Mouse (Mus musculus) hematopoietic stem cell, adult 5-6 weeks (primary cell): ENCODE results near the gene Man2a1. TPM values are rescaled to one million over a fixed set of nuclear protein-coding genes. Genes with fewer than 3 reads are reported as not detected.

Experiments used
- ATAC-seq, 2 experiments: fragments of 125-278 bp in 1 of 2; replicated peaks in 1 of 2; 2 replicates each; pipeline ENCODE4 v1.8.0; 2016 to 2017; ENCODE audit warnings: inconsistent platforms in 2 of 2, mild to moderate bottlenecking in 2 of 2, moderate number of reproducible peaks in 2 of 2, low read depth in 1 of 2, moderate TSS enrichment in 1 of 2; ENCODE audit not compliant: low FRiP score in 2 of 2, poor library complexity in 2 of 2, severe bottlenecking in 2 of 2, insufficient read depth in 1 of 2, low TSS enrichment in 1 of 2
- total RNA-seq: library from RNA; stranded (forward); fragments of 172-1452, 232-1000 nt; gene quantifications from 2 replicates; pipeline ENCODE4 v1.2.3, GENCODE M21; 2017

Man2a1 gene
- total RNA-seq, 1 experiment from 2014 or later: 18.6 TPM

DNA sequence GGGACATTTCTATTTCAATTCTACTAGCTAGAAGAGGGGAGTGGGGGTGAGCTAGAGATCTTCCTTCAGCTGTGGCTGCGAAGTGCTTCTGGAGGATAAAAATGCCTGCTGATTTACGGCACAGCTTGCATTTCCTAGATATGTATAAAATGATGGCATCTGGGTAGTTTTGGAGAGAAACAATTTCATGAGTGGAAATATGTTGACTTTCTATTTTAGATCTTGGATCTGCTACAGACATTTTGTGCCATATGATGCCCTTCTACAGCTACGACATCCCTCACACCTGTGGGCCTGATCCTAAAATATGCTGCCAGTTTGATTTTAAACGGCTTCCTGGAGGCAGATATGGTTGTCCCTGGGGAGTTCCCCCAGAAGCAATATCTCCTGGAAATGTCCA is 66.0 kb downstream of the Man2a1 start:
- no peak for ATAC-seq

DNA sequence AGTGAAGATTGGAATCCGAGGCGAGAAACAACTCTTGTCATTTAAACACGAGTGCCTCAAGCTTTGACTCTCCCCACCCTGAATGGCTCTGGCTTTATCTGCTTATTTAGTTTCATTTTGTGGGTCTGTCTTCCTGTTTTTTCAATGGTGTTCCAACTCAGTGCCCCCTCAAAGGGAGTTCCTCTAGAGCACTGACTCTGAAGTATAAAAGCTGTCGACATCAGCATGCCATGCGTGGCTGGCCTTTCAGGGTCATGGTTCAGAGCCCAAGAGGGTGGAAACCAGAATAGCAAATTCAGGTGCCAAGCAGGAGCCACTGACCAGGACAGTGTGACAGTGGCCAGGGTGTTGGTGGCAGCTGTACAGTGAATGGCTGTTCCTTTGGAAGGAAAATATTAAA is 68.0 kb downstream of the Man2a1 start:
- peak; percentile 83 to 93 for ATAC-seq

DNA sequence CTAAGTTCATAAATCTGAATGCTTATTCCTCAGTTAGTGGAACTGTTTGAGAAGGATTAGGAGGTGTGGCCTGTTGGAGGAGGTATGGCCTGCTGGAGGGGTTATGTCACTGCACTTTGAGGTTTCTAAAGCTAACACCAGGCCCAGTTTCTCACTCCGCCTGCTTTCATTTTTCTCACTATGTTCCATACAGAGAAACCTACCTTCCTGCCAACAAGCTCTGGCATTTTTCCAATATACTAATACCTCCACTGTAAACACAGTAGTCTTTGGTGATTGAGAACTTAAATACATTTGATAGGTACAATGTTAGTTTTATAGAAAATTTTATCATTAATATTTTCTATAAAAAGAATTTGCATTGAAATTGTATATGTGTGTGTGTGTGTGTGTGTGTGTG is 73.9 kb downstream of the Man2a1 start:
- ATAC-seq: no peak

DNA sequence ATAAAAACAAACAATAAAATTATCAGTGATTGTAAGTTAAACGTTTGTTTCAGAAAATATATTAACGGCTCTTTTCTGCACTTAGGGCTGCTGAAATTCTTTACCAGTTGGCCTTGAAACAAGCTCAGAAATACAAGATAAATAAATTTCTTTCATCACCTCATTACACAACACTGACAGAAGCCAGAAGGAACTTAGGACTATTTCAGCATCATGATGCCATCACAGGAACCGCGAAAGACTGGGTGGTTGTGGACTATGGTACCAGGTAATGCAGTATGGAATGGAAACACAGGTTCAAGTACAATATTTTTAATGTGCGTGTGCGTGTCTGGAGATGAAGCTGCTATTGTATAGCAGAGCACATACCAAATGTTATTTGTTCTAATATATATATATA is 74.4 kb downstream of the Man2a1 start:
- no peak; a peak in 1 of 4 replicates for ATAC-seq

DNA sequence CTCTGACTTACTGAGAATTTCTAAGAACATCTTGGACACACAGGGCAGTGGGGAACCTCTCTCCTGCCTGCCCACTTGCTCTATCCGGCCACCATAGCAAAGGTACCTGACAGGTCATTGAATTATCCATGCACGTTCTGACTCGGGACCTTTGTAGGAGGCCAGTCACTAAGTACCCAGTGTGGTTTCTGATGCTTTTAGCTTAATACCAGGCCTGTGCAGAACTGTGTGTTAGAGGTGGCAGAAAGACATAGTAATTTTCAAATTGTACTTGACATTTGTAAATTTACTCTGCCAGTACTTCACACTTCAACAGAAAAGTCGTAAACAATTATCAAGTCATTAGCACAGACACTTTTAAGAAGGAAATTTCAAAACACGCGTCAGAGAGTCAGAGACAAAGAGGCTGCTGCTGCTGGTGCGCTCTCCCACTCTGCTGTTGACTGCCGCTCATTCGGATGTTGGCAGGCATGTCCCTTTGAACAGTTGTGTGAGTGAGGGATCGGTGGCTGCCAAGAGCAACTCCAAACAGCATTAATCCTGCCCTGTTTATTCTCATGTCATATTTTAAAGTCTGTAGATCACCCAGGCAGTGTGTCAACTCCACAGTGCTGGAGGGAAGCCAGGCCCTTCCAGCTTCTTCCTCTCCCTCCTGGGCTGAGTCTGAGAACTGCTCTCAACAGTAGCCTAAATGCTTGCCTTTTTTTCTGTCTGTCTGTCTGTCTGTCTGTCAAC is 76.4 kb downstream of the Man2a1 start:
- ATAC-seq: no peak

DNA sequence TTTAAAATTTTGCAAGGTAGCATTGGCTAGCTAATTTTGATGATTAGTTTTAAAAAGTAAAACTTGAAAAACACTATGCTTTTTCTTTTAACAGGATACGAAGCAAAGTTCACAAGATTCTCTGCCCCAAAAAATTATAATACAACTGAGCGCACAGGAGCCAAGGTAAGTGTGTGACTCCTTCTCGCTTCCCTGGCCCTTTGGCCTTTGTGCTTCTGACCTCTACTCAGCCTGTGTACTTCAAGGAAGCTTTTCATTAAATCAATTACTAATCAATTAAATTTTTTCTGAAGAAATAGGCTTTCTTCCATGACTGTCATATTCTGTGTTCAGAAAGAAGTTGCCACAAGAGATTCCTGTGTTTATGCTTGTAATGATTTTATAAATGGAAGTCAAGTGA is 80.9 kb downstream of the Man2a1 start:
- no peak for ATAC-seq

DNA sequence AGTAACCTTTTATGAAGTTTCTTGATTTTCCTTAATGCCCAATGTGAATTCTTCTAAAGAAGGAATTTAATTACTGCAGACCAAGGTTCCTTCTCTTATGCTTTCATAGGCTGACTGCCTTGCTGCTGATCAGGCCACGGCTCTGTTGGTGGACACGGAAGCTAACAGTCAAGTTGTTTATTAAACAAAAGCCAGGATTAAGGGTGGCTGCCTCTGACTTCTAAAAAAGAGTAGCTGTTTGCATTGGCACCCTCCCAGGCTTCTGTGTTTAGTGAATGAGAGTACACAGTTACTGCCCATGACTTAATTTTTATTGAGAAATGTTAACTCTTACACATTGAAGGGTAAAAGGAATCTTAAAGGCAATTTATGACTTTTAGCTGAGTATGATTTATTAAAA is 81.4 kb downstream of the Man2a1 start:
- no peak for ATAC-seq

DNA sequence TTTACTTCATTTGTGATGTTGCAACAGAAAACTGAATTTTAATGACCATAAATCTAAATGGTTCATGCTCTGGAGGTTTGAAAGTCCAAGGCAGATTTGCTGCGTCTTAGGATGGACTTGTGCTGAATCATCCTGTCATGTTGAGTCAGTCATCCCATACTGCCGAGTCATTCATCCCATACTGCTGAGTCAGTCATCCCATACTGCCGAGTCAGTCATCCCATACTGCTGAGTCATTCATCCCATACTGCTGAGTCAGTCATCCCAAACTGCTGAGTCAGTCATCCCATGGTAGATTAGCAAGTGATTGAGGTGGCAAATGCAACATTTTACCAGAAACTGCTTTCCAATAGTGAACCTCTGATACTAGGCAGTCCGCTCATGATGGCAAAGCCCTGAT is 83.6 kb downstream of the Man2a1 start:
- no peak for ATAC-seq

DNA sequence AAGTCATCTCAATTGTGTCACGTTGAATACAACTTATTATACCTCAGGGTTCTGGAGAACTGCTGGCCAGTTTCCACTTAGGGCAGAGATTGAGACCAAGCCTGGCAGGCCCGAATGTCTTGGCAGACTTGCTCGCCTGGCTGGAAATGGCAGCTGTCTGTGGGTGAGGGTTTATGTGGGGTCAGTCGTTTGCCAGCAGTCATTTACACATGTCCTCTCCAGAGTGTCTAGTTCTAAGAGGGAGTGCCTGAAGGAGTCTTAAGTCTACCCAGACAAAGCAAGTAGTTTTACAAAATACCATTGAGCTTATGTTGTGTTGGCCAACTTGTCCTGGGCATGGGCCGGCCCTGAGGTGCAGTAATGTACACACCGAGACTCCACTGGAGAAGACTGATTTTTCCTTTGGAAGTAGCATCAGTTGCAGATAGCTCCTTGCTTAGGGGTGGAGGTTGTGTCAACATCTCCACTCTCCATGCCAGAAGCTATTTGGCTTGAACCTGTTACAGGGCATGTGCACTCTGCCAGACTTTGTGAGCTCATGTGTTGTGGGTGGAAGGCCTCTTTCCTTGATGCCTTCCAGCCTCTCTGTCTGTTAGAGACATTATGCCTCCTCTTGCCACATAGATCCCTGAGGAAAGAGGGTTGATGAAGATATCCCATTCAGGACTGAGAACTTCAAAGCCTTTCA is 84.8 kb downstream of the Man2a1 start:
- no peak for ATAC-seq

DNA sequence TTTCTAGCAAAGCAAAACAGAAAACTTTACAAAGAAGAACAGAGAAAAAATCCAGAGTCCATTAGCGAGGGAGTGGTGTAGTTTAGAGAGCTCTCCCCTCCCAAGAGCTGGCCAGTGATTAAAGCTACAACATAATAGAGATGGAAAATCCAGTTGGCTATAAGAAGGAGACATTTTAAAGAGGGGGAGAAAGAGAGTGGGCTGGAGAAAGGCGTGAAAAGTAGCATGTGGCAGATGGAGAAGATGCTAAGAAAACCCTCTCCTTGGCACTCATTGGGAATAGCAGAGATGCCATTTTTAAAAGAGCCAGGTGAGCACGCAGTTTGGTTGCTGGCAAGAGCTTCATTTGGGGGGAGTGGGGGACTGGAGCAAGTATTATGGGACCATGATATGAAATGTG is 89.1 kb downstream of the Man2a1 start:
- no peak for ATAC-seq

DNA sequence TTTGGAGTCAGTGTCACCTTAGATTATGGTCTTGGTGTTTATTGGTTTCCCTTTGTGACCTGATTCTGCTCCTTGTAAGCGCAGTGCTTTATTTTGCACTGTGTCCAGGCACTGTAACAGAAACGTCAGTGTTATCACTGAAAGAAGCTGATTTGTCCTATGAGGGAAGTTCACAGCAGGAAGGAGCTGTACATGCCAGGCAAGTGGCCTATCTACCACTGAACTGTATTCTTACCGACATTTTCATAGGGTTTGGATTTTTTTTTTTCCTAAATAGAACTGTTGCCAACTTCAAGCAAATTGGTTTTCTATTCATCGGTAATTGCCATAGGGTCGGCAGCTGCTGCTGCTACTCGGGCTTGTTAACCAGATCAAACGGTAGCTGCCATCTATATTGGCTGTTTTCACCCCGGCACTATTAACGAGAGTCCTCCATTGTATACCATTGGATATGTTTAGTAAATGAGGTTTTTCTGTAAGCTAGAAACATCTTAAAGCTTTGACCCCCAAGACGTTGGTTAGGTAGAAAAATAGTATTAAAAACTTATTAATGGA is 96.8 kb downstream of the Man2a1 start:
- ATAC-seq: no peak

DNA sequence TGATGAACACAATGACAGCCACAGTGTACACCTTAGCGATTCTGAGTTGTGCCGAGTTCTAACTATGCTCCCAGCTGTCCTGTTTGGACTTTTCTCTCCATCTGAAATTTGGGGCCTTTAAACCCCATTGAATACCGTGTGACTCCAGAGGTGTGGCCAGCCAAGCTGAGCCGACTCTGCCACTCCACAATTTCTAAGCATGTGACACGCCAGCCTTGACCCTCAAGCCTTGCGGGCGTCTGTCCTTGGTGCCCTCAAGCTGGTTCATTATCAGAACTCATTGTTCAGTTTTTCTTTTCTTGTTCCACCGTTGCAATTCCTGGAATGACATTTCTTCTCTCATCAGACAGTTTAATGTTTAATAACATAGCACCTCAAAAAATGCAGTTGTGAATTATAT is 98.0 kb downstream of the Man2a1 start:
- ATAC-seq: no peak

DNA sequence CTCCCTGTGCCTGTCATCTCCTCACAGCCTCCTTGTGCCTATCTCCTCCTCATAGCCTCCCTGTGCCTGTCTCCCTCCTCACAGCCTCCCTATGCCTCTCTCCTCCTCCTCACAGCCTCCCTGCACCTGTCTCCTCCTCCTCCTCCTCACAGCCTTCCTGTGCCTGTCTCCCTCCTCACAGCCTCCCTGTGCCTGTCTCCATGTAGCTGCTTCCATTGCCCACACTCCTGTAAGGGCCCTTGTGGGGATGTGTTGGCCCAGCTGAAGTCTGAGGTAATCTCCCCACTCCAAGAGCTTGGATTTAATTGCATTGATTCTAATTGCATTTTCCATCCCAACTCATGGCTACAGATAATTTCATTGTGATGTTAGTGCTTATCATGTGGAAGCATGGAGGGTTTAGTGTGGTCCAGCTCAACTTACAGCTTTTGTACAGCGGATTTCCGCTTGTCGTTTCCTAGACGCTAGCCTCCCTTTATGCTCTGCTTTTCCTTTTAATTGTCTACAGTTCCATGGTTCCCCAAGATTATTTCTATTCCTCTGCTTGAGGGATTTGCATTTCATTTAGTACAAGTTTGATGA is 103.2 kb downstream of the Man2a1 start:
- ATAC-seq: no peak

DNA sequence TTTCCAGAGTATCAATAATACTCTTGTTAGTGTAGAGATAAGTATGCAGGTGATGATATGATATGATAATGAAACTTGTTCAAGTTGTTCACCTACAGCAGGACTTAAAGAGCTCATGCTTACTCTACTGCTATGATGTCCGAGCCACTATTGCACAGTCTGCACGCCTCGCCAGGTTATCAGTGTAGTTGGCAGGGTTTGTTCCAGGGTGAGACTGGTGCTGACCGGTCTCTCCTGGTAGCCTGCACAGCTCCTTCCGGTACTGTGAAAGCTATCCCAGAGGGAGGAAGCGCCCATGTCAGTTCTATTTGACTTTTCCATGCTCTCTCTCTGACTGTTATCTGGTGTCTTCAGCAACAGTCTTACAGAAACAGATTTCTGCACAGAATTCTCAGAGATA is 107.0 kb downstream of the Man2a1 start:
- no peak for ATAC-seq

DNA sequence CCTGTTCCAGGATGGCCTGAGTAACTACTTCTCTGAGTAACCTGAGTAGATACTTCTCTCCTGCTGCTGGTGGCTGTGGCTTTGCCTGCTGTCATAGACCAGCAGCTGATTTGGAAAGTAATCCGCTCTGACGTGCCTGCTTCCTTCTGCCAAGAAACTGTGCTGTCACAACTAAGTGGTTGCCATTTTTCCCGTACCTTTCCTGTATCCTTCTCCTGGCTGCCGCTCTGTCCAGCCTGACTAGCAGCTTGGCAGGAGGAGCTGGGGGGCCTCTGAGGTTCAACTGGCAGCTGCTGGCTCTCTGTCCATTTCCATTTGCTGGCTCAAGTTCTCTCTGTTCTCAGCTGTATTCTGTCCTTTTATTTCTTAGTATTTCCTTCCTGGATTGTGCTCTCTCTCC is 115.8 kb downstream of the Man2a1 start:
- peak in 1 of 2 experiments; percentile 29; a peak in 1 of 4 replicates for ATAC-seq

DNA sequence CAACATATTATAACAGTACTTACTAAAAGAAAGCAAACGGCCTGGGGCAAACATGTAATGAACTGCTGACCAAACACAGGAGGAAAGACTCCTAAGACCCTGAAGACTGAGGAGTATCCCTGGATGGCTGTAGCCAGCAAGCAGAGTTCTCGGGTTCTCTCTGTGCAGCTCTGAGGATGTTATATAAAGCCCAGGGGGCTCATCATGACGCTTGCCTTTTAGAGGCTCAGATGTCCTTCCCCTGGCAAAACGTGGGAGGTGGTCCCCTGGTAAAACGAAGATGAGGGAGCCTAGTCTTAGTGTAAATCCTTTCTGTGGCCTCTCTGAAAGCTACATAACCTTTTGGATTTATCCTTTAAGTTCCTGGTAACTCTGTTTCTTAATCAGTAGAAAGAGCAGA is 119.2 kb downstream of the Man2a1 start:
- no peak for ATAC-seq

DNA sequence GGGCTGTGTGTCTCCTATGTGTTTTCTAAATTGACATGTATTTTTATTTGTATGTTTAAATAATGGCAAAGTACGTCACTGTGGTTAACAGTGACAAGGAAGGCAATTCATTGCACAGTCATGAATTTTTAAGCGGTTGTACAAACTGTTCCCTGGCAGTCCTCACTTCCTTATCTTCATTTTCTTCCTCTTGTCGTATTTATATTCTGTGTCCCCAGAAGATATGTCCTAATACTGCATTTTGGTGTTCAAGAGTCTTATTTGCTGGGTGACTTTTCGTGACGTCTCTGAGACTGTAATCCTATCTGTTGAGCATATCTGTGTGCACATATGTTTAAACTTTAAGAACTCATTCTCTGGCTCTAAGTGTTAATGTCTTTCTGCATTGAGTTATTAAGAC is 120.6 kb downstream of the Man2a1 start:
- peak; percentile 48 to 51; a peak in 3 of 4 replicates for ATAC-seq

DNA sequence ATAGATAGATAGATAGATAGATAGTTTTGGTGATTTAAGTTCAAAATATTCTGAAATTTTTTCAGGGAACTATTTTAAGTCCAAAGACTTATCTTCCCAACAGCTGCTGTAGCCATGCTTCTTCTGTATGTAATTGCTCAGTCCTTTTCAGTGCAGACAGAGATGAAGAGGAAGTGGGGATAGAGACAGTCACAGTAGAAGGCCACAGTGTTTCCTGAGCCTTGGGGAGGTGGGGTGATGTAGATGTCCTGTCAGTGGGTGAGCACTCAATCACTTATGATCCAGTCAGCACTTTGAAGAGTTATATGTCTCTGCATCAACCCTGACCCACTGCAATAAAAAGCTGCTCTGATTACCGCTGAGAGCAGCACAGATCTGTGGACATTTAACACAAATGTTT is 122.6 kb downstream of the Man2a1 start:
- peak; percentile 76 to 78 for ATAC-seq
